ENCODE assay signal across 8 mouse cellular contexts in genomic region chr5:88565148-88566033, GRCm38 (mm10). TPM values are rescaled to one million over a fixed set of nuclear protein-coding genes. Genes with fewer than 3 reads are reported as not detected.
A peak's percentile ranks its signal among the peaks of the same experiment; 100 is the strongest.
DNase-seq lines count a peak whose midpoint lies in the region; ATAC-seq and TF ChIP-seq lines count a peak whose summit lies in the region.

No protein-coding gene starts in this region.

- WGBS in heart, postnatal 0 days: under 1% methylated on average over 79 of the region's 119 CpGs
- under 1% methylated on average over 50 of the region's 119 CpGs for WGBS in lung, postnatal 0 days

- TF ChIP-seq CTCF in E14TG2a.4 (conservative IDR thresholded peaks at IDR 0.05; ENCODE audit: low read length): no peak
- no peak for TF ChIP-seq CTCF in heart, postnatal 0 days (IDR thresholded peaks at IDR 0.05; ENCODE audit: low read depth)
- peak; percentile 26 for TF ChIP-seq CTCF in lung, postnatal 0 days (IDR thresholded peaks at IDR 0.05)

- H3K27ac ChIP-seq in heart, postnatal 0 days (ENCODE audit: low read depth): peak overlapping the region; percentile 93
- H3K27ac ChIP-seq in lung, postnatal 0 days (ENCODE audit: low read length): peak overlapping the region; percentile 92

- peak; percentile 80 for ATAC-seq in heart, postnatal 0 days (ENCODE audit: insufficient read depth, low read depth)
- ATAC-seq in lung, postnatal 0 days: peak; percentile 76

- peaks cover 46% of the 10 kb centered on the region for H3K4me1 ChIP-seq in E14TG2a.4 (replicated peaks; ENCODE audit: low read depth, low read length)
- H3K4me1 ChIP-seq in erythroblast, embryonic 14.5 days (ENCODE audit: control insufficient read depth): peaks cover 27% of the 10 kb centered on the region
- 0 out of 2 replicates have a peak, but pooled peaks cover 6% of the 10 kb centered on the region for H3K4me1 ChIP-seq in heart, postnatal 0 days (ENCODE audit: control insufficient read depth, insufficient read depth)
- no peaks in the 10 kb centered on the region for H3K4me1 ChIP-seq in lung, postnatal 0 days (ENCODE audit: insufficient read depth, low read depth, low read length)

- H3K4me3 ChIP-seq in E14TG2a.4 (replicated peaks; ENCODE audit: low read length): peak overlapping the region; percentile 94
- peak overlapping the region; percentile 80 for H3K4me3 ChIP-seq in erythroblast, embryonic 14.5 days (replicated peaks)
- H3K4me3 ChIP-seq in heart, postnatal 0 days (ENCODE audit: low read depth, low read length): peak overlapping the region; percentile 78
- peak overlapping the region; percentile 91 for H3K4me3 ChIP-seq in lung, postnatal 0 days (ENCODE audit: low read depth, low read length)

- no peaks in the 10 kb centered on the region for H3K9me3 ChIP-seq in E14TG2a.4 (ENCODE audit: low read length)
- H3K9me3 ChIP-seq in erythroblast, embryonic 14.5 days (ENCODE audit: control insufficient read depth, low read length): no peaks in the 10 kb centered on the region
- H3K9me3 ChIP-seq in heart, postnatal 0 days (replicated peaks; ENCODE audit: control insufficient read depth, low read length): no peaks in the 10 kb centered on the region
- no peaks in the 10 kb centered on the region for H3K9me3 ChIP-seq in lung, postnatal 0 days (ENCODE audit: low read length)

- peaks cover 2% of the 10 kb centered on the region for H3K36me3 ChIP-seq in E14TG2a.4 (ENCODE audit: insufficient read depth, low read length)
- H3K36me3 ChIP-seq in erythroblast, embryonic 14.5 days (ENCODE audit: control insufficient read depth): no peaks in the 10 kb centered on the region; the same call in 1 of the 2 replicates
- 0 out of 2 replicates have a peak, but pooled peaks cover 6% of the 10 kb centered on the region for H3K36me3 ChIP-seq in heart, postnatal 0 days (replicated peaks; ENCODE audit: control insufficient read depth, insufficient read depth, low read length)
- peaks cover 2% of the 10 kb centered on the region; the same call in 1 of the 2 replicates for H3K36me3 ChIP-seq in lung, postnatal 0 days (ENCODE audit: insufficient read depth, low read length)

- no peak for TF ChIP-seq EP300 in heart, postnatal 0 days (IDR thresholded peaks at IDR 0.05; ENCODE audit: low read depth)
- TF ChIP-seq EP300 in lung, postnatal 0 days (IDR thresholded peaks at IDR 0.05): no peak

- H3K27me3 ChIP-seq in E14TG2a.4 (ENCODE audit: insufficient read depth, low read length): peaks cover 6% of the 10 kb centered on the region; the same call in 1 of the 2 replicates
- peaks cover 53% of the 10 kb centered on the region for H3K27me3 ChIP-seq in erythroblast, embryonic 14.5 days (ENCODE audit: control insufficient read depth)
- no peaks in the 10 kb centered on the region for H3K27me3 ChIP-seq in heart, postnatal 0 days (ENCODE audit: control insufficient read depth, insufficient read depth, low read length)
- no peaks in the 10 kb centered on the region for H3K27me3 ChIP-seq in lung, postnatal 0 days (replicated peaks; ENCODE audit: insufficient read depth, low read length)

- peak; percentile 72 for DNase-seq in brain, adult 2 months (ENCODE audit: low read depth, low spot score)
- DNase-seq in heart, postnatal 0 days (ENCODE audit: low spot score): peak; percentile 46
- DNase-seq in kidney, postnatal 25 days: peak; percentile 65 to 88
- peak; percentile 74 for DNase-seq in lung, postnatal 0 days (ENCODE audit: low spot score)
- DNase-seq in ovary, postnatal 14 days (ENCODE audit: low spot score): peak; percentile 49
- peak; percentile 65 for DNase-seq in urinary bladder, postnatal 14 days (ENCODE audit: low spot score)

- peak overlapping the region; percentile 82 for H3K4me2 ChIP-seq in heart, postnatal 0 days (ENCODE audit: low read depth, low read length)
- H3K4me2 ChIP-seq in lung, postnatal 0 days (replicated peaks; ENCODE audit: low read depth, low read length): peak overlapping the region; percentile 73

- peak overlapping the region; percentile 82 for H3K9ac ChIP-seq in heart, postnatal 0 days (replicated peaks; ENCODE audit: low read depth, low read length)
- peak overlapping the region; percentile 64 for H3K9ac ChIP-seq in lung, postnatal 0 days (replicated peaks; ENCODE audit: low read depth)

RNA-seq across cellular contexts. Expression of gene Rufy3, which starts 0.6 kb away (rescaled TPM):
- 0.05 and 0.07 TPM in 2 replicates for polyA plus RNA-seq in erythroblast, embryonic 14.5 days (2012)
- total RNA-seq in heart, postnatal 0 days (2014; rRNA removed; ENCODE audit: low replicate concordance): 12.7 and 15.2 TPM in 2 replicates
- 6.8 and 7.3 TPM in 2 replicates for polyA plus RNA-seq in heart, postnatal 0 days (2015; fragmentation: Nextera tagmentation; extraction: Ambion mirVana)
- polyA plus RNA-seq in lung, postnatal 0 days (2015; fragmentation: Nextera tagmentation; extraction: Ambion mirVana): 7.5 and 8.4 TPM in 2 replicates

RNA-seq across cellular contexts. Expression of gene Utp3, which starts 11.1 kb away (rescaled TPM):
- polyA plus RNA-seq in erythroblast, embryonic 14.5 days (2012): 4.7 and 6.2 TPM in 2 replicates
- total RNA-seq in heart, postnatal 0 days (2014; rRNA removed; ENCODE audit: low replicate concordance): 6.3 and 13.4 TPM in 2 replicates
- 36.1 and 37.2 TPM in 2 replicates for polyA plus RNA-seq in heart, postnatal 0 days (2015; fragmentation: Nextera tagmentation; extraction: Ambion mirVana)
- 36.4 and 44.0 TPM in 2 replicates for polyA plus RNA-seq in lung, postnatal 0 days (2015; fragmentation: Nextera tagmentation; extraction: Ambion mirVana)

RNA-seq across cellular contexts. Expression of gene Jchain, which starts 37.7 kb away (rescaled TPM):
- polyA plus RNA-seq in erythroblast, embryonic 14.5 days (2012): not detected in 2 replicates
- not detected in 2 replicates for total RNA-seq in heart, postnatal 0 days (2014; rRNA removed; ENCODE audit: low replicate concordance)
- polyA plus RNA-seq in heart, postnatal 0 days (2015; fragmentation: Nextera tagmentation; extraction: Ambion mirVana): 0.05 and 0.10 TPM in 2 replicates
- 0.19 TPM in 1 of 2 replicates, not detected in the other for polyA plus RNA-seq in lung, postnatal 0 days (2015; fragmentation: Nextera tagmentation; extraction: Ambion mirVana)

Comparison
In these comparisons a context has a peak if more than half of its experiments do, and no peak if none do; other contexts are left out.
1. Peak in every context shown above with its lines: DNase-seq, ATAC-seq, H3K4me3 ChIP-seq and H3K27ac ChIP-seq.